Mouse (Mus musculus) urinary bladder, postnatal 14 days (tissue): ENCODE data around the gene Fam227a.
"Not testable (repeated sequence)": the region's sequence is repeated elsewhere in the genome, so short reads cannot be mapped to it uniquely, and the experiment has no call there.

ENCODE experiments used
- DNase-seq: peaks from one replicate; pipeline ENCODE4 v3.0.0; 2021; ENCODE audit warnings: low spot score

Gene Fam227a

DNA sequence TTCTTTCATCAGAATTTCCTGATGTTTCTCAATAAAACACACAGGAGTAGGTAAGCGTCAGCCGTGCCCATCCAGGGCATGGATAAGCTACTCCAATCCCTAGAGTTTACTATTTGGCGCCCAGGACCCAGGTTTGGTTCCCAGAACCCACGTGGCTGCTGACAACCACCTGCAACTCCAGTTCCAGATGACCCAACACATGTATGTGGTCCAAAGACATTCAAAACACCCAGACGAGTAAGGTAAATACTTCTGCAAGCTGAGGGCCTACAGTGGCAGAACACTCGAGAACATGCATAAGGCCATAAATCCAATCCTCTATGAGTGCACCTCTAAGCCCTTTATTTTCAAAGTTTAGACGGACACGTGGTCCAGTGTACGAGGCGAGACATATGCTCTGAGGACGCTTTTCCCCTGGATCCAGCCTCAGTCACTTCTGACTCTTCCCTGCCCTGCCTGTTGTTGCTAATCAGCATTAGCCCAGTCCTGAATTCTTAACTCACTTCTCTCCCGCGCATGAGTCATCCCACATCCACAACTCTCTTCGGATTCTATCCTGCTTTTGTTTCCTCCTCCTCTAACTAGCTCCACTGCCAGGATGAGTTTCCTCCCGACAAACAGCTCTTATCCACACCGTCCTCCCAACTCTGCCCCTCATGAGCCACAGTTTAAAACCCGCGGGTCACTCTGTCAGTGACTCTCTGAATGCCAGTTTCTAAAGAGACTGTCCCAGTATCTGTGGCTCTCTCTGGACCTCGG lies 25.1 kb upstream of the Fam227a start:
- DNase-seq, result peak; percentile 56

DNA sequence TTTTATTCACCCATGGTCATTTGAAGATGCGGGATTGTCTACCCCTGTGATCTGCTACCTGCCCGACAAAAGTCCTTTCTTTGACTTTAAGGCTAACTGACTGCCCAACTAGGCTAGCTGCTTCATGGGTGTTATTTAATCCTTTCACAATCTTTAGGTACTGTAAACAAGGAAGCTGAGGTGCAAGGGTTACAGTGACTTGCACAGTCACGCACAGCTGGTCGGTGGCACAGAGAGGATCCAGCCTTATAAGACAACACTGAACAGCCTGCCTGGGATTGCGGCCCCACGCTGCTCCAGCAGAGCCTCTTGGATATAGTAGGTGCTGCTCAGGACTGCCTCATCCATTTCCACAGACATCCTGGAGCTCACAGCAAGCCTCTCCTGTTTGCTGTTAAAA lies 24.4 kb upstream of the Fam227a start:
- DNase-seq, result no peak

DNA sequence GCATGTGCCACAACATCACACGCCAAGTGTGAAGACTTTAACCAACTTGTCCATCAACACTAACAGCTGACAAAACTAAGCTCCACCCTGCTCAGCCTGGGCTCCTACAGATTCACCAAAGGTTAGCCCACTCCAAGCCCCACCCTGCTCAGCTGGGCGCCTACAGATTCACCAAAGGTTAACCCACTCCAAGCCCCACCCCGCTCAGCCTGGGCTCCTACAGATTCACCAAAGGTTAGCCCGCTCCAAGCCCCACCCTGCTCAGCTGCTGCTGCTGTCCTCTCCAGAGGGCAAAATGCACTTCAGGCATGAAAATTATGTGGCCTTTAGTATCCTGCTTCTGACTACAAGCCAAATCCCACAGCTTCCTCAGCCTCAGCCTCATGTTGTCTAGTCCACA lies 23.2 kb upstream of the Fam227a start:
- no peak for DNase-seq

DNA sequence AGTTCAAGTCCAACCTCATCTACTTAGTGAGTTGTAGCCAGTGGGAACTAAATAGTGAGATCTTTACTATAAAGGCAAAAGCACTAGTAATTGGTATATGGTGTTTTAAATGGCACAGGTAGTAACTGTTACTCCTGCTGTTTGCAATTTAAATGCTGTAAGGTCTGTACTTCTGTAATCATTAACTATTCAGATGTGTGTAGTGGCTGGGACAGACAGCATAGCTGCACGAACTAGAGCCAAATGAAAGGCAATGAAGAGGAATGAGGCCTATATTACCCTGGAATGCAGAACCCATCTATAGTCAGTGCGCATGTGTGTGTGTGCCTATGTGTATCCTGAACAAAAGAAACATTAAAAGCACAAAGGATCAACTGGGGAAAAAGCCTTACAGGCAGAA lies 19.2 kb upstream of the Fam227a start:
- DNase-seq, result no peak

DNA sequence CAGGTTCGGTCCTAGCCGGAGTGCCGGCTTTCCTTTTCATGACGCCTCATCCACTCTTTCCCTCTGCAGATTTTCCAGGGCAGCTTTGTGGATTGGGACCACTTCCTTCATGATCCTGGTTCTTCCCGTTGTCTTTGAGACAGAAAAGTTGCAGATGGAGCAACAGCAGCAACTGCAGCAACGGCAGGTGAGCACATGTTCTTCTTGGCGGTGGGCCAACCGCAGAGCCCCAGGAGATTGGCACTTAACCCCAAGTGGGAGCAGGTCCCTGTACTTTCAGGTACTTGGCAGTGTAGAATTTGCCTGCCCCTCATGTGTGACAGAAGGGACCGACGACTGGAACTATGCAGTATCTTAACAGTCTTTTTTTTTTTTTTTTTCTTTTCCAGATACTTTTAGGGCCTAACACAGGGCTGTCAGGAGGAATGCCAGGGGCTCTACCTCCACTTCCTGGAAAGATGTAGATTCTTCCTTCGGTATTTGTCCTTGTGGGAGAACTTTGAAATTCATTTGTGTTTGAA lies 13.1 kb upstream of the Fam227a start:
- not testable (repeated sequence) for DNase-seq

DNA sequence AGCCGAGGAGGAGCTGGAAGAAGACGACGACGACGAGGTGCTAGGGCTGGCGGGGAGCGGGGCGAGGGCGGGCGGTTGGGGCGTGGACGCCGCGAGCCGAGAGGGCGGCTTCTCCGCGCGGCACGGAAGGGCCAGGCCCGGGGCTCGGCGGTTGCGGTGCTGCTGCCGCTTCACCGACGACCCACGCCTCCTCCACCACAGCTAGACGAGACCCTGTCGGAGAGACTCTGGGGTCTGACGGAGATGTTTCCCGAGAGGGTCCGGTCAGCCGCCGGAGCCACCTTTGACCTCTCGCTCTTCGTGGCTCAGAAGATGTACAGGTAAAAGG lies 12.2 kb upstream of the Fam227a start:
- DNase-seq, result no peak

DNA sequence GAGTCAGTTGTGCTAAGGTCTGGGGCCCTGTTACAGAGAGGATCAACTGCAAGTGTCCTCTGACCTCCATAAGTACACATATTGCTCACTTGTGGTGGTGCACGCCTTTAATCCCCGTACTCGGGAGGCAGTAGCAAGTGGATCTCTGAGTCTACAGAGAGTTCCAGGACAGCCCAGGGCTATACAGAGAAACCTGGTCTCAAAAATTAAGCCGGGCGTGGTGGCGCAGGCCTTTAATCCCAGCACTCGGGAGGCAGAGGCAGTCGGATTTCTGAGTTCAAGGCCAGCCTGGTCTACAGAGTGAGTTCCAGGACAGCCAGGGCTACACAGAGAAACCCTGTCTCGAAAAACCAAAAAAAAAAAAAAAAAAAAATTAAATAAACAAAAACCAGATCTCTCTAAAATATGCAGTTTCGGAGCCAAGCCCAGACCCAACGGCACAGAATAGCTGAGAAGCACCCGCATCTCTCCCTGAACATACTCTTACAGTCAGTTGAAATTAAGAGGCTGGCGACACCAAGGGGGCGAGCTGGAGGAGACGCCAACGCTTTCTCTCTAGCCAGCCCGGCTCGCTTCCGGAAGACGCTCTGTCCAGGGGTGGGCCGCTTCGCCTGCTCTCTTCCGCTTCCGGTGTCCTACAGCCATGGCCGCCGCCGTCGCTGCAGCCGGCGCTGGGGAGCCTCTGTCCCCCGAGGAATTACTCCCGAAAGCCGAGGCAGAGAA lies 11.7 kb upstream of the Fam227a start, which contains the start of gene Tomm22:
Tomm22 (plus strand) TSS at position 613 of the 723 bp plus-strand sequence.
- peak; percentile 91 for DNase-seq

DNA sequence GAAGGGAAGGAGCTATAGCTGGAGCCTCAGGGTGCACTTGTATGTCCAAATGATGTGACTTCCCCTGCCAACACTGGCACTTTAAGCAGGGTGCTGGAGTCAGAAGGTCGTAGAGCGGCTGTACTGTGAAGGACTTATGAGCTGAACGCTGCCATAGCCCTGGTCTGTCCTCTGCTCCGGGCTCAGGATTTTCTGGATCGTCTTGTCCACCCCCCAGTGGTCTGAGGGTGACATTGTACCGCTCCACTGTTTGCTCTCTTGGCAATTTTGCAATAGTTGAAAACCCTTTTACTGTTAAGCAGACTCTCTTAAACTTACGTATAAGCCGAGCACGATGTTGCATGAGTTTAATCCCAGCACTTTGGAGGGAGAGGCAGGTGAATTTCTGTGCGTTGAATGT lies 10.4 kb upstream of the Fam227a start:
- DNase-seq, result no peak

DNA sequence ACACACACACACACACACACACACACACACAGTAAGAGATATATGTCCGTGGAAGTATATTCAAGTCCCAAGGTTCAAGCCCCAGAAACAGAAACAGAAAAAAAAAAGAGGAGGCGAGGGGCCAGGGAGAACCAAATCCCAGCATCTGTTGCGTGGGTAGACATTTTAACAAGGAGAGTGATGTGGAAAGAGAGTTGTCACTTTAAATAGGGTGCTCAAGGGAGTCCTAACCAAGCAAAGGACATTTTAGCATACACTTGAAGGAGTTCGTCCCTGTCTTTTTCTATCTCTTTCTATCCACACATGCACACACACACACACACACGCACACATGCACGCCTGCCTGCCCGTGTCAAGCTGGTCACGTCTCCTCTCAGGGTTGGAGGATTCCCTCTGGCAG lies 5.9 kb upstream of the Fam227a start:
- no peak for DNase-seq

DNA sequence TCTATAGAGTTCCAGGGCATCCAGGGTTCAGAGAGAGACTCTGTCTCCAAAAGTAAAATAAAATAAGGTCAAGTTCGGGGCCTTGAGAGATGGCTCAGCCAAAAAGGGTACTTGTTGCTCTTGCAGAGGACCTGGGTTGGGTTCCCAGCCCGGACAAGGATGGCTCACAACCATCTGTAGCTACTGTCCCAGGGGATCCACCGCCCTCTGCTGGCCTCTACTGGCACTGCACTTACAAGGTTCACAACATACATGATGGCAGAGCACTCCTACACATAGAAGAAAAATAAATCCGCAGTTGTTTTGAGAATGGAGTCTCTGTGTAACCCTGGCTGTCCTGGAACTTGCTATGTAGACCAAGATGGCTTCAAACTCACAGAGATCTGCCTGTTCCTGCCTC lies 3.1 kb upstream of the Fam227a start:
- no peak for DNase-seq

DNA sequence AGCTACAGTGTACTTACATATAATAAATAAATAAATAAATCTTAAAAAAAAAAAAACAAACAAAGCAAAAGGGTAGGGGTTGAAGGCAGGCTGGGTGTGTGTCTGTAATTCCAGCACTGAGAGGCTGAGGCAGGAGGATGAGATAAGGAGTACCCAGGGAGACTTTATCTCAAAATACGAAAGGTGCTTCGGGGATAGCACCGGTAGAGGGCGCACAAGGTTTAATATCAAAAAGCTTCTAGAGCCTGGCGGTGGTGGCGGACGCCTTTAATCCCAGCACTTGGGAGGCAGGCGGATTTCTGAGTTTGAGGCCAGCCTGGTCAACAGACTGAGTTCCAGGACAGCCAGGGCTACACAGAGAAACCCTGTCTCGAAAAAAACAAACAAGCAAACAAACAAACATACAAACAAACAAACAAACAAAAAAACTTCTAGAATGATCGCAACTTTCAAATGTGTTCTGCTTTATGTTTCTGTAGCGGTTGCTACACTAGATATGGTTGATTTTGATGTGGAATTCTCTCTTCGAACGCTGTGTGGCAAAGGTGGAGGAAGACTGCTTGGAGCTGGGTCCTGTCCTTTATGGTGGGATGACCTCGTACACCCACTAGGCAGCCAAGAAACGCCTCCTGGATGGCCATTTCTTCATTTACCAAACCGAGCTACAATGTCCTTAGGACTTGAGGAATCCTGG lies 772 bp downstream of the Fam227a start:
- peak; percentile 90 for DNase-seq

DNA sequence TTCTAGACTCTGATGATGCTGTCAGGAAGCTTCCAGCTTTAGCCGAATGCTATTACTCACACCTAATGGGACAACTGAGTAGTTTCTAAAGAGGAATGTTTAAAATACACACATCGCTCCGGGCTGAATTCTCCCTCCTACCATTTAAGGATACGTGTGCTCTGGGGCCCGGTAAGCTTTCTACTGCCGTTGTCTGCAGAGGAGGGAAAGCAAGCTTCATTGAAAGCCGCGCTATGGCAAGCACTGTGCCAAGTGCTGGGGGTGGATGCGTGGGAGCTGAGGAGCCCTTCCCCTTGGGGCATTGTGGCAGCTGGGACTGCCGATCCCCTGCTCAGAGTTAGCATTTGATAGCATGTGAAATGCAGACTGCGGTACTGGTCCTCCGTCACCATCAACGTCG lies 2.3 kb downstream of the Fam227a start:
- no peak for DNase-seq

DNA sequence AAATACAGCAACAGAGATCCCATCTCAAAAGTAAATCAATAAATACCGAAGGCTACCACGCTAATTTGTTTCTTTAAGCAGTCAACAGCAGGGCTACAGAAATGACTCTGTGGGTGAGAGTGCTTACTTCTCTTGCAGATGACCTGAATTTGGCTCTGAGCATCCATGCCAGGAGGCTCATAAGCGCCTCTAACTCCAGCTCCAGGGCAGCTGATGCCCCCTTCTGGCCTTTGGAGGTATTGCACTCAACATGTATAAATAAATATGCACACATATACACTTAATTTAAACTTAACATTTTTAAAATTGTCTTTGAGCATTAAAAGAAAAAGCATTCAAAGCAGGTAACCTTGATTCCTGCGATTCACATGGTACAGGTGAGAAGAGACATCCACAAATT lies 7.3 kb downstream of the Fam227a start:
- no peak for DNase-seq

DNA sequence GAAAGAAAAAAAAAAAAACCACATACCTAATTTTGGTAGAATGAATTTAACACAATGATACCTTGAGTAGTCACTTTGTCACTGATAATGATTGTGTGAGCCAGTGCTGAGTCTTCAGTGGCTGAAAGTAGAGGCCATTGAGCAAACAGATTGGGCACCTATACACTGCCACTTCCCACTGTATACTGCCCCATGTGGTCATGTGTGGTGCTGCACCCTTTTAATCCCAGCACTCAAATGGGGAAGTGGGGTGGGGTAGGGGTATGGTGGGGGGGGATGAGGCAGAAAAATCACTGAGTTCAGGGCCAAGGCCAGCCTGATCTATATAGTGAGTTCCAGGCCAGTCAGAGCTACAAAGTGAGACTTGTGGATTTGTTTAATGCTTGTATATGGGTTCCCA lies 8.2 kb downstream of the Fam227a start:
- DNase-seq, result peak; percentile 39

DNA sequence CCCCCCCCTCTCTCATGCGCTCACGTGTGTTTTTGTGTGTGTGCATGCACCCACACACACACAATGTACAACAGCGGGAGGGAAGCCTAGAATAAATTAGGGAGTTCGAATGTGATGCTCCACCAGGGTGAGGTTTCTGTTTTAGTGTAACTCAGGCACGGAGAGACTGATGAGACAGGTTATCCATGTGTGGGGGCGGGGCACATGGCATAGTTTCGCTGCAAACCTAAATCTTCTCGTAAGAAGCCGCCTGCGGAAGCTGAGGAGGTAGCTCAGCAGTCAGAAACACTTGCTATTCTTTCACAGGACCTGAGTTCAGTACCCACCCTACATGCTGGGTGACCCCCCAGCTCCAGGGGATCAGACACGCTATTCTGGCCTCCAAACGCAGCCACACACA lies 10.6 kb downstream of the Fam227a start:
- DNase-seq, result no peak

DNA sequence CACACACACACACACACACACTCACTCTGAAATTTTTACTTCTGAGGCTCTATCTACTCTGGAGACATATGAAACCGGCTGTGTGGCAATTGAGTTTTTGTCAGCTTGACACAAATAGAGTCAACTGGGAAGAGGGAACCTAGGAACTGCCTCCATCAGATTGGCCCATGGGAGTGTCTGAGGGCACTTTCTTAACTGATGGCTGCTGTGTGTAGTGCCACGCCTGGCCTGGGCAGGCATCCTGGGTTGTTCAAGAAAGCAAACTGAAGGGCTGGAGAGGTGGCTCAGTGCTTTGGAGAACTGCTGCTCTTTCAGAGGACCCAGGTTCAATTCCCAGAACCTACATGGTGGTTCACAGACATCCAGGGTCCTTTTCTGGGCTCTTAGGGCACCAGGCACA lies 13.3 kb downstream of the Fam227a start:
- DNase-seq, result no peak

DNA sequence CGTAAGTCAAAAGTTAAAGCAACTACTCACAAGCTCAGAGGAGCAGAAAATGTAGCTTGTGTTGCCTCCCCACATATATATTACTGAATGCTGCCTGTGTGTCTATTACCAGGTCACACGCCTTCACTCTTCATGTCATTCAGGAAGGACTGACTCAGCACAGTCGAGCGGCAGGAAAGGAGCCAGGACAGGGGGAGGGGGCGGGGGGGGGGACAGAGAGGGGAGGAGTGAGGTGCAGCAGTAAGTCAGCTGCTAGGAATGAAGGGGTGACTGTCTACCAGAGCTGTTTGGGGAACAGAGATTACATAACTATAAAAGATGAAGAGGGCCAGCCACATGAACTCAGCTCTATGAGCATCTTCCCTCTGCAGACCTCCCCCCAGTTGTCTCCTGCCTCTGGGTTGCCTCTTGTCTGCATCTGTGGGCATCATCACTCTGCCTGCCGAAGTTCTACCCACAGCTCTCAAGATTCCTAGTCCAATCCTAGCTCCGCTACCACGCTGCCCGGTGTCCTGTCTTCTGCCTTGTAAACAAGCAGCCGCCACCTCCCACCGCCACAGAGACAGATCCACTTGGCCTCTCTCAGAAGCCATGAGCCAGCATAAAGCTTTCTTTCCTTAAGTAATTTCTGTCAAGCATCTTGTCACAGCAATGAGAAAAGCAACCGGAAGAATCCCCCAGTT lies 17.5 kb downstream of the Fam227a start:
- no peak for DNase-seq

DNA sequence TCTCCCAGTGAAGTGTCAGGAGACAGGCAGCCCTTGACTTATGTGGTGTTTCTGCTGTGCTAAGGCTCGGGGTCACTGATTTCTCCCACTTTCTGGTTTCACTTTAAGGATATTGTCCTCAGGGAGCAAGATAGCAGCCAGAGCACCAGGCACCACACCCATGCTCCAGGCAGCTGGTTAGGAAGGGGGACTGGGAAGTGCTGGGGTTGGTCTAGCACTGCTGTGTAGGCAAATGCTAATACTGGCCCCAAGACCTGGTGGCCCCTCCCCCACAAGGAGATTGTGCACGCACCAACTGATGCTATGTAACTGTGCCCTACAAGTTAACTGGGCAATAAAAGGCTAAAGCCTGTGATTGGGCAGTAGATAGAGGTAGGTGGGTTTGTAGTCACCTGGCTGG lies 28.3 kb downstream of the Fam227a start:
- no peak for DNase-seq

DNA sequence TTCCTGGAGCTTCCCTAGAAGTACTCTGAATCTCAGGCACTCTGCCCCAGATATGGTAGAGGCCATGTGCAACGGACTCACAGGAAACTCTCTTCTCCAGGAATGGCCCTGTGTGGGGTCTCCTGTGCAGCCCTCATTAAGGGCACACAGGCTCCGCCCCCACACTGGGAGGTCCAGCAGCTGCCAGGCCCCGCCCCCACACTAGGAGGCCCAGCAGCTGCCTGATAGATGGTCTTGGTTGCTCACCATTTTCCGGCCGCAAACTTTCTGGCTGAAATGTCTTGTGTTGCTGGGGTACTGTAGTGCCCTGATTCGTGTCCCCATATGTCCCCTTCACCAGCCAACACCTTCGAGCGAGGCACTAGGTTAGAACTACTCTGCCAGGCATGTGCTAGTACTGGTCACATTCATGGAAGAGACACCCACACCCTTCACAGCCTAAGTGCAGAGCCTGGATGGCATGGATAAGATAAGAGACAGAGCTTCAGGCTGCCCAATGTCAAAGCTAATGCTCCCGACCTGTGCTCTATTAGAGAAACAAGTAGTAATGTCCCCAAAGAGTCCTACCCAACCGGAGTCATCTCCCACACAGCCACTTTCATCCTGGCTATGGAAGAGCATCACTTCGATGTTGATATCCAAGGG lies 38.9 kb downstream of the Fam227a start:
- DNase-seq, result no peak

DNA sequence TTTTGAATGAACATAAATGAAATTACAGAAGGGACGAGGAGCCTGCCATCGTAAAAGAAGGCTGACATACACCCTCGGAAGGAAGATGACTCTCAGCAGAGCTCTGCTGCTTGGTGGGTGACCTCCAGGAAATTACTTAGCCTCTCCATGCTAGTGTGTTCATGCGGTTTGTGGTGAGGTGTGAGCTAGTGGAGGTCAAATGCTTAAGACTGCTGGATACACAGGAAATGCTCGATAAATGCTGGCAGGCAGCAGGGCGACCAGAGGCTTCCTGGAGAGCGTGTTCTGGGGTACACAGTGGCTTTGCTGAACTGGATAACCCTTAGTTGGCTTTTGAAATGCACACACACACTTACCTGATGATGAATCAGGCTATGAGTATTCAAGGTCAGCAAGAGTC lies 40.3 kb downstream of the Fam227a start:
- no peak for DNase-seq

DNA sequence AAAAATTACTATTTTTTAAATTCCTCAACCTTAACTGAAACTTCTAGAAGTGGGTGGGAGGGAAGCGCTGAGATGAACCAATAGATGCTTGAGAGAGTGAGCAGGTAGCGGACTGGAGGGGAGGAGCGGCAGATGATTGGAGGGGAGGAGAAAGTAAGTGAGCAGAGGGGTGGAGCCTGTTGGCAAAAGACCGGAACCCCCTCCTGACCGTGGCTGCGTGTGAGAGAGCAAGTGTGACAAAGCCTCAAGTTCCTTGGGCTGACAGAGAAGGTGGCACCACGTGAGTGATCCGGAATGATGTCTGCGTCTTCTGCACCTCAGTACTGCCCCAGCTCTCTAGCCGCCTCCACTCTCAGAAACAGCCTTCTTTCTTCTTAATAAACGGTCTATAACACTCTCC lies 41.6 kb downstream of the Fam227a start:
- no peak for DNase-seq

DNA sequence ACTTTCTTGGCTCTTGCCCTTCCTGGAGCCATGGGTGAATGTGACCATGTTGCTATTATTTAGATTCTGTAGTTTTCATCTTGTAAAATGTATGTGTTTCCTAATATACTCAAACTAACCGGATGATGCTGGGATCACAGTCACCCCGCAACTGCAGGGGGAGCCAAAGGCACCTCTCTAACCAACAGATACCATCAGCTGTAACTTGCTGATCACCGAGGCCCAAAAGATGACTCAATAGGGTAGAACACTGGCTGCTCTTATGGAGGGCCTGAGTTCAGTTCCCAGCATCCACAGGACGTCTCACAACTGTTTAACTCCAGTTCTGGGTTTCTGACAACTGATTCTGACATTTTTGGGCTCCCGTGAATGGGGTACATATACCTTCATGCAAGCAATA lies 42.0 kb downstream of the Fam227a start:
- DNase-seq, result peak; percentile 19
